Mouse (Mus musculus): ENCODE data around the gene Ccdc28b.

Ccdc28b gene

GRCm38 (mm10) chr4:129584370-129584769, 39.4 kb downstream of the Ccdc28b start:
- DNase-seq, result no peak

GRCm38 (mm10) chr4:129582251-129582650, 41.5 kb downstream of the Ccdc28b start:
- no peak for DNase-seq

GRCm38 (mm10) chr4:129580347-129580746, 43.4 kb downstream of the Ccdc28b start:
- DNase-seq, result no peak

GRCm38 (mm10) chr4:129578466-129578865, 45.3 kb downstream of the Ccdc28b start, which contains the start of gene Fam167b:
Gene Fam167b, minus strand, starts transcription at chr4:129578549.
- DNase-seq, result peak; percentile 77

GRCm38 (mm10) chr4:129577688-129578087, 46.1 kb downstream of the Ccdc28b start:
- no peak for DNase-seq

- peak; percentile 68 for DNase-seq
These were observed 46.8 kb downstream of the Ccdc28b start for GRCm38 (mm10) chr4:129576863-129577491.

- no peak for DNase-seq
These were observed 48.4 kb downstream of the Ccdc28b start for GRCm38 (mm10) chr4:129575171-129575844.

GRCm38 (mm10) chr4:129573430-129573829, 50.3 kb downstream of the Ccdc28b start, which contains the start of gene Lck:
Gene Lck, minus strand, starts transcription at chr4:129573641.
- no peak for DNase-seq

GRCm38 (mm10) chr4:129573093-129573370, 50.7 kb downstream of the Ccdc28b start:
- no peak for DNase-seq

- no peak for DNase-seq
These were observed 51.3 kb downstream of the Ccdc28b start for GRCm38 (mm10) chr4:129572236-129573092.

- DNase-seq, result no peak
These were observed 52.1 kb downstream of the Ccdc28b start for GRCm38 (mm10) chr4:129571551-129572084.

GRCm38 (mm10) chr4:129570028-129570427, 53.7 kb downstream of the Ccdc28b start:
- no peak for DNase-seq

Data from kidney, adult 11 months (tissue).